Mouse (Mus musculus) B cell, adult 2 months (primary cell): ENCODE results near the gene Gm14440.
"Not testable (repeated sequence)": the region's sequence is repeated elsewhere in the genome, so short reads cannot be mapped to it uniquely, and the experiment has no call there.

Experiments
- DNase-seq, 2 experiments: peaks; one replicate each; pipeline ENCODE4 v3.0.0; 2022

The Gm14440 gene

DNA sequence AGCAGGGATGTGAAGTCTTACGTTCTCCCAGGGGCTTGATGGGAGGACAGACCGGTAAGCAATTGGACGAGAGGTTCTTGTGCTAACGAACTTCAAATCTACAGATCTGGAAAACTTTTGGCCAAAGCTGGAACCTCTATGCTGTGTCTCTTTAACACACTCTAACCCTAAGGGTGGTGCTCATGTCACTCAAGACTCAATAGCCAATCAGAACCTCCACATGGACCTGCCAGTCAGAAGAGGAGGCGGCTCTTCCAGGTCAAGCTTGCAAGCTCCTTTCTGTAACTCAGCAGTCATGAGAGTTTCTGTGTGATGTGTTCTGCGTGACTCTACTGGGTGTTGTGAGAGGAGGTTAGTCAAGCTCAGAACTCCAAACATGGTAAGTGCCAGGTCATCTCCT, at the start of gene Gm14440:
Gene Gm14440, plus strand, starts transcription at position 301 of the 400 bp plus-strand sequence.
- not testable (repeated sequence) for DNase-seq
